Mouse (Mus musculus): Measurements from ENCODE around the gene Ephx1. TPM values are rescaled to one million over a fixed set of nuclear protein-coding genes. Genes with fewer than 3 reads are reported as not detected.
"Not testable (repeated sequence)": the region's sequence is repeated elsewhere in the genome, so short reads cannot be mapped to it uniquely, and the experiment has no call there.

Ephx1 gene
- total RNA-seq, 2 experiments from 2014 or later: 27.6 to 30.8 TPM

DNA sequence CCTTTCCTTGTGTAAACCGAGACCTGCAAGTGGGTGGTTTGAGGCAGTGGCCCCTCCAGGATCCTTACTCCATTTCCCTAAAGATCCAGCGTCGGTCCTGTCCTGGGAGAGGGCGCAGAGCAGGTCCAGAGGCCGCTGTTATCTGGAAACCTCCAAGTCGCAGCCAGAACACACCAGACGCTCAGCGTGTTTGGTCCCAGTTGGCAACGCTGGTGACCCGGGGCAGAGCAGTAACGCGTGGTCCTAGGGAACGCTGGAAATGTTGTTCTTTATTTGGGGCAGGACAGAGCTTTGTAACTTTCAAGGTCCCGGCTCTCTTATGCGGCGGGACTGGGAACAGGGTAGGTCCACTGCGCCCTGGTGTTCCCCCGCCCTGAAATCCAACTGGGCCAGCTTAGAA is 79.0 kb downstream of the Ephx1 start:
- no peak for DNase-seq (ENCODE audit: low spot score in 2 of 2)

DNA sequence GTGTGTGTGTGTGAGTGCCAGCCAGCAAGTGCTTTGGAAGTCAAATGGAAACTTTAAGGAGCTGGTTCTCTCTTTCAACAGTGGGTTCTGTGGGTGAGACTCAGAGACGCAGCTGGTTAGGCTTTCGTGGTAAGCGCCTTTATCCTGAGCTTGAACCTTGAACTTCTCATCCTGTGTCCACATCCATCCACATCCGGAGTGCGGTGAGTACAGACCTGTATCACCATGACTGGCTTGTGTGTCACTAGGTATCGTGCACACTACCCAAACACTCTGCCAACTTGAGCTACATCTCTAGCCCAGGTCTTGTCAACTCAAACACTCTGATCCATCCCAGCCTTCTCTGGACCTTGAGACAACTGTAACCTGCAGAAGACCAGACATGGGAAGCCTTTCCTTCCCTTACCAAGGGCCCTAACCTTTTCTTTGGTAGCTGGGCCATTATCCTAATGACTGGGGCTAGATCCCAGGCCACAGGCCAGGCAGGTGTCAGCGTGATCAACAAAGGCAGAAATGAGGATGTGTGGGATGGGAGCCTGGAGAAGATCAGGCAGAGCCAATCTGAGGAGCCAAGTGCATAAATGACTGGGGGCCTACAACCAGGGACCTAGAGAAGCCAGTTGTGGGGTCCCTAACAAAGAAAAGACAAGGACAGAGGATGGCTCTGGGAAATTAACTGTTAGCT is 79.8 kb downstream of the Ephx1 start:
- DNase-seq (ENCODE audit: low spot score in 2 of 2): no peak

DNA sequence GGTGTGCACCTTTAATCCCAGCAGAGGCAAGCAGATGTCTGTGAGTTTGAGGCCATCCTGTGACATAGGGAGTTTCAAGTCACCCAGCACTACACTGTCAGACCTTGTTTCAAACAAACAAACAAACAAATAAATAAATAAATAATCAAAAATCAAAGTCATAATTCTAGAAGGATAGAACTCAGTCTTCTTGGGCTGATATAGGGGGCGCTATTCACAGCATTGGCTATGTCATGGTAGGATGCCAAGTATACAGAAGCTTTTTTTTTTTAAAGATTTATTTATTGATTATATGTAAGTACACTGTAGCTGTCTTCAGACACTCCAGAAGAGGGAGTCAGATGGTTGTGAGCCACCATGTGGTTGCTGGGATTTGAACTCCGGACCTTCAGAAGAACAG is 81.9 kb downstream of the Ephx1 start:
- DNase-seq (ENCODE audit: low spot score in 2 of 2): not testable (repeated sequence)

DNA sequence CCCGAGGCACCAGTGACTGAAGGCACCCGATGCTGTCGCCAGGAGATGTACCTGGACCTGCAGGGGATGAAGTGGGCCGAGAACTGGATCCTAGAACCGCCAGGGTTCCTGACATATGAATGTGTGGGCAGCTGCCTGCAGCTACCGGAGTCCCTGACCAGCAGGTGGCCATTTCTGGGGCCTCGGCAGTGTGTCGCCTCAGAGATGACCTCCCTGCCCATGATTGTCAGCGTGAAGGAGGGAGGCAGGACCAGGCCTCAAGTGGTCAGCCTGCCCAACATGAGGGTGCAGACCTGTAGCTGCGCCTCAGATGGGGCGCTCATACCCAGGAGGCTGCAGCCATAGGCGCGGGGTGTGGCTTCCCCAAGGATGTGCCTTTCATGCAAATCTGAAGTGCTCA is 83.1 kb downstream of the Ephx1 start:
- DNase-seq (ENCODE audit: low spot score in 2 of 2): not testable (repeated sequence)

DNA sequence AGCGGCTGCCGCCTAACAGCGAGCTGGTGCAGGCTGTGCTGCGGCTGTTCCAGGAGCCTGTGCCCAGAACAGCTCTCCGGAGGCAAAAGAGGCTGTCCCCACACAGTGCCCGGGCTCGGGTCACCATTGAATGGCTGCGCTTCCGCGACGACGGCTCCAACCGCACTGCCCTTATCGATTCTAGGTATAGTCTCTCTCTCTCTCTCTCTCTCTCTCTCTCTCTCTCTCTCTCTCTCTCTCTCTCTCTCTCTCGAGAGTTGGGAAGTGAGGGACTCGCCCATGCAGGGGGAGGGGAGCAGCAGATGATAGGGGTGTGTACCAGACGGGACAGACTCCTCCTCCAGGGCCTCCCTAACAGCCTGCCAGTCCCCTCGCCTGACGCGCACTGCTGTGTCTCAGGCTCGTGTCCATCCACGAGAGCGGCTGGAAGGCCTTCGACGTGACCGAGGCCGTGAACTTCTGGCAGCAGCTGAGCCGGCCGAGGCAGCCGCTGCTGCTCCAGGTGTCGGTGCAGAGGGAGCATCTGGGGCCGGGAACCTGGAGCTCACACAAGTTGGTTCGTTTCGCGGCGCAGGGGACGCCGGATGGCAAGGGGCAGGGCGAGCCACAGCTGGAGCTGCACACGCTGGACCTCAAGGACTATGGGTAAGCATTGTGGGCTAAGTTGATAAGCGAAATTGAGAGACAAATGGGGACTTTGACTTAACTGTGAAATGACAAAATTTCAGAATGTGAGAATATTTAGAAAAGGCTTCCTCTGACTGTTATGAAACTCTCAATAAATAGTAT is 83.9 kb downstream of the Ephx1 start:
- not testable (repeated sequence) for DNase-seq (ENCODE audit: low spot score in 2 of 2)

DNA sequence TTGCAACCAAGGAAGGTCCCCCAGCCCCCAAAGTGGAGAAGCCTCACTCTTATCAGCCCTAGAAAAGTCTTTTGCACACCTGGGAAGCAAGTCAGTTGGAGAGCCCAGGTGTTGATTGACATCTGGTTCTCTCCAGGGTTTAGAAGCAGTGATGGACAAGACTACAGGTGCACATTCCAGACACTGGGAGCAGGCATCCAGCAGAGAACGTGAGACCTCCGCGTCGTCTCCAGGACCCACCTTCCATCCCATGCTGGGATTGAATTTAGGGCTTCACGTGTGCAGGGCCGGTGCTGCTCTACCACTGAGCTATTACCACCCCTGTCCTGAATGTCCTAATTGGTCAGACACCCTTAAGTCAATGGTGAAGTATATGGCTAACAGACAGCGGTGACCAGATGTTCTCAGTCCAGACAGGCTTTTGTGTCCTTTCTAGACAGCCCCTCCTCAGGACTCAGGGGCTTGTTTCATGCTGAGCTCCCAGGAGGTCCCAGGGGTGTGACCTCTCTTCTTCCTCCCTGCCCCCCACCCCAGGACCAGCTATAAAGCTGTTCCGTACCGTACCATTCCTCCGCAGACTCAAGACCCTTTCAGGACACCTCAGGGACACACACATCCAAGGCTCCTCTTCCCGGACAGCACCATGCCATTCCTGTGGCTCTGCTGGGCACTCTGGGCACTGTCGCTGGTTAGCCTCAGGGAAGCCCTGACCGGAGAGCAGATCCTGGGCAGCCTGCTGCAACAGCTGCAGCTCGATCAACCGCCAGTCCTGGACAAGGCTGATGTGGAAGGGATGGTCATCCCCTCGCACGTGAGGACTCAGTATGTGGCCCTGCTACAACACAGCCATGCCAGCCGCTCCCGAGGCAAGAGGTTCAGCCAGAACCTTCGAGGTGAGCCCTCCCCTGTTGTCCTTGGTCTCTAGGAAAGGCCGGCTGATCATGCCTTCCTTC is 86.0 kb downstream of the Ephx1 start, which contains the start of gene Lefty1:
Gene Lefty1, plus strand, starts transcription at position 556 of the 953 bp plus-strand sequence.
- no peak for DNase-seq (ENCODE audit: low spot score in 2 of 2)

DNA sequence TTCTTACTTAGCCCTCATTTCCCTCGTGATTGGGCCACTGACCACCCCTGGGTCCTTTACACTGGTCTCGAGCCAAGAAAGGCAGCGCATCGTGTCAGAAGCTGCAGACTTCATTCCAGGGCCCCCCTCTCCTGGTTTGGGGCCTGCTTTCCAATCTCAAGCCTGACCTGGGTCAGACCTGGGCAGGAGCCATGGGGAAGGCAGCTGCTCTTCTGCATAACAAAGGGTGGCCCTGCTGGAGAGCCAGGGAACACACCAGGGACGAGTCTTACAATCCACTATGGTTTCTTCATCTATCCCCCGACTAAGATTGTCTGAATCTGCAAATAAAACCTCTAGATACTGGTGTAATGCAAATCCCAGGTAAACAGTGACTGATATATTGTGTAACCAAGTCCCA is 87.0 kb downstream of the Ephx1 start:
- no peak for DNase-seq (ENCODE audit: low spot score in 2 of 2)

DNA sequence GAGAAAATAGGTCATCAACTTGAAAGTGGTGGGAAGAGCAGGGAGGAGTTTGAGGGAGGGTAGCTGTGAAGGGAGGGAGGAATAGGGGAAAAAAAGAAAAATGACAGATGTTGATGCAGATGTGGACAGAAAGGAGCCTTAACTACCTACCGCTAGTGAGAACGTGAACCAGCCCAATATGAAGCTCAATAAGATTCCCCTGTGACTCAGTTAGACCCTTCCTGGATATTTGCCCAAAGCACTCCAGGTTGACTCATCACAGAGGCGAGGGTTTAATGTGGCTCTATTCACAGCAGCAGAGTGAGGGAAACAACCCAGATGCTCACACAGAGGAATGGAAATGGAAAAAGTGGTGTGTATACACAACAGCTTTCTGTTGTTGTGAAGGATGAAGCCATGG is 89.6 kb downstream of the Ephx1 start:
- DNase-seq (ENCODE audit: low spot score in 2 of 2): no peak

DNA sequence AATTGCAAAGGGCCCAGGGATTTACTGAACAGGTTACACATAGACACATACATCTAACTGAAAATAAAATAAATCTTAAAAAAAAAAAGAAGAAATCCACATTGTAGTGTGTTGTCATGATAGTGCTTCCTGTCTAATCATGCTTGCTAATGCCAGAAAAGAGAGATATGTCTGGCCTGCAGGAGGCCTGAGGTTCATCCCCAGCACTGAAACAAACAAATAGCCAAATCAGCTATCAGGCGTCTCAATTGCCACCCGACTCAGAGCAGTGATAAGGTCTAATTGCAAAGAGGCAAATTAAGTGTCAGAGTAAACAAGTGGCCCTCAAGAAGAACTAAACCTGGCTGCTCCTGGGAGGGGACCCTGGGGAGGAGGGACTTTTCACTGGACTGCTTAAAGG is 91.1 kb downstream of the Ephx1 start:
- DNase-seq (ENCODE audit: low spot score in 2 of 2): no peak

DNA sequence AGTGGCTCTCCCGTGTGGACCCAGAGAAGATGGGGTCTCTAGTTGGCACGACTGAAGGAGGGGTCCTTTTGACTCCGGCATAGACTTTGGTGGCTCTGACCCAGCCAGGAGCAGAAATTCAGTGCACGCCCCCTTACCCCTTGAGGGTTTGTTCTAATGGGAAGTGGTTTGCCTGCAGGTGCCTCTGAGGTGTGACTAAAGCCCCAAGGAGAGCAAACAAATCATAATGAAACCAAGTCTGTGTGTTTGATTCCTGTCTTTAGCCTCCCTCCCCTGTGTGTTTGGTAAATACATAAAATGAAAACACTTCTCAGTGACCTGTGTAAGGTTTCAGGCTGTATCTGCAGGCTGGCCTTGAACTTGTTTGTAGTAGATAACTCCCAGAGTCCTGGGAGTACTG is 94.4 kb downstream of the Ephx1 start:
- no peak for DNase-seq (ENCODE audit: low spot score in 2 of 2)

Other genes with a start within 250 kb of the Ephx1 start
- 100 to 1,000 TPM; 249 to 263 TPM for gene H3f3a, start 207.0 kb downstream of the Ephx1 start, total RNA-seq (2021)
- gene Sde2, start 169.8 kb downstream of the Ephx1 start, total RNA-seq (2021): 10 to 100 TPM; 20.9 to 25.7 TPM
- gene Lefty2, start 127.8 kb downstream of the Ephx1 start, total RNA-seq (2021): under 1 TPM; 0.21 to 0.33 TPM
- gene Pycr2, start 116.6 kb downstream of the Ephx1 start, total RNA-seq (2021): 10 to 100 TPM; 28.9 to 29.4 TPM
- under 1 TPM; 0.21 to 0.91 TPM for gene Lefty1, start 85.9 kb downstream of the Ephx1 start, total RNA-seq (2021)
- gene Tmem63a, start 78.6 kb downstream of the Ephx1 start, total RNA-seq (2021): 10 to 100 TPM; 15.5 to 19.4 TPM
- gene 9130409I23Rik, start 30.3 kb upstream of the Ephx1 start, total RNA-seq (2021): not detected
- 10 to 100 TPM; 30.0 to 31.9 TPM for gene Nvl, start 123.3 kb upstream of the Ephx1 start, total RNA-seq (2021)
- 10 to 100 TPM; 28.7 to 33.3 TPM for gene Cnih4, start 123.8 kb upstream of the Ephx1 start, total RNA-seq (2021)
- gene Wdr26, start 191.1 kb upstream of the Ephx1 start, total RNA-seq (2021): 10 to 100 TPM; 98.1 to 98.9 TPM

All from left cerebral cortex, adult 18-20 months (tissue).